Mouse (Mus musculus) limb, embryonic 13.5 days (tissue): ENCODE data around the gene Col4a3. TPM values are rescaled to one million over a fixed set of nuclear protein-coding genes. Genes with fewer than 3 reads are reported as not detected.

ENCODE experiments used
- ATAC-seq: fragments of 200-750 bp; cut with Nextera tagmentation; 2 replicates; pipeline ENCODE4 v1.8.0; 2017; ENCODE audit warnings: low read depth, moderate number of reproducible peaks, moderate TSS enrichment; ENCODE audit not compliant: low FRiP score
- H3K27ac ChIP-seq: fragments of 300-500 bp; sonication (generic); 2 replicates; pipeline ENCODE4 v1.5.1; 2015; ENCODE audit warnings: inconsistent platforms, mild to moderate bottlenecking, moderate library complexity
- H3K27me3 ChIP-seq: fragments of 300-500 bp; sonication (generic); 2 replicates; pipeline ENCODE4 v1.6.1; 2015; ENCODE audit warnings: mild to moderate bottlenecking, inconsistent platforms
- H3K36me3 ChIP-seq: fragments of 300-500 bp; sonication (generic); 2 replicates; pipeline ENCODE4 v1.6.1; 2015; ENCODE audit warnings: inconsistent platforms, mild to moderate bottlenecking, moderate library complexity
- H3K4me1 ChIP-seq: fragments of 300-500 bp; sonication (generic); 2 replicates; pipeline ENCODE4 v1.6.1; 2015; ENCODE audit warnings: inconsistent platforms
- H3K4me2 ChIP-seq: fragments of 300-500 bp; sonication (generic); replicated peaks from 2 replicates; pipeline ENCODE4 v1.6.1; 2015; ENCODE audit warnings: inconsistent platforms, mild to moderate bottlenecking, moderate library complexity
- H3K4me3 ChIP-seq: fragments of 300-500 bp; sonication (generic); 2 replicates; pipeline ENCODE4 v1.5.1; 2015; ENCODE audit warnings: moderate library complexity, mild to moderate bottlenecking, inconsistent platforms
- H3K9ac ChIP-seq: fragments of 300-500 bp; sonication (generic); 2 replicates; pipeline ENCODE4 v1.6.1; 2015; ENCODE audit warnings: mild to moderate bottlenecking, inconsistent platforms
- H3K9me3 ChIP-seq: fragments of 300-500 bp; sonication (generic); 2 replicates; pipeline ENCODE4 v1.6.1; 2016; ENCODE audit warnings: inconsistent platforms
- WGBS: fragments of 180-500 bp; shearing (Covaris S2); methylation state at CpG from one replicate; pipeline ENCODE4 v1.1.7; 2015; 5-methylcytosine and 5-hydroxymethylcytosine counted together
- polyA plus RNA-seq: library from polyadenylated mRNA; unstranded; fragments of >200 nt; fragmentation: Nextera tagmentation; extraction: Ambion mirVana; gene quantifications from 2 replicates; pipeline ENCODE4 v1.2.1, GENCODE M21; 2015

Gene Col4a3
- polyA plus RNA-seq, 1 experiment from 2014 or later, result 0.09 TPM

- H3K36me3 ChIP-seq, result no peaks in the 10 kb centered on the region
- no peaks in the 10 kb centered on the region for H3K9me3 ChIP-seq
- WGBS, result 65% methylated on average over 5 of the region's 5 CpGs
- H3K27ac ChIP-seq, result no peak overlapping the region
- no peaks in the 10 kb centered on the region for H3K27me3 ChIP-seq
- no peak overlapping the region for H3K4me3 ChIP-seq
- no peak overlapping the region for H3K9ac ChIP-seq
- no peak overlapping the region for H3K4me2 ChIP-seq
- ATAC-seq, result no peak
- no peaks in the 10 kb centered on the region for H3K4me1 ChIP-seq
Measured at GRCm38 (mm10) chr1:82618001-82618400, 31.3 kb downstream of the Col4a3 start.

- H3K27me3 ChIP-seq, result no peaks in the 10 kb centered on the region
- no peak overlapping the region for H3K9ac ChIP-seq
- 81% methylated on average over 5 of the region's 5 CpGs for WGBS
- H3K9me3 ChIP-seq, result no peaks in the 10 kb centered on the region
- ATAC-seq, result no peak
- no peaks in the 10 kb centered on the region for H3K4me1 ChIP-seq
- H3K27ac ChIP-seq, result no peak overlapping the region
- no peak overlapping the region for H3K4me3 ChIP-seq
- H3K36me3 ChIP-seq, result no peaks in the 10 kb centered on the region
- H3K4me2 ChIP-seq, result no peak overlapping the region
Measured at GRCm38 (mm10) chr1:82618592-82618991, 31.9 kb downstream of the Col4a3 start.

GRCm38 (mm10) chr1:82619981-82620380, 33.3 kb downstream of the Col4a3 start:
- Histone ChIP-seq H3K27ac (no peak overlapping the region), H3K27me3 (no peaks in the 10 kb centered on the region), H3K36me3 (no peaks in the 10 kb centered on the region), H3K4me3 (no peak overlapping the region), H3K4me2 (no peak overlapping the region), H3K9ac (no peak overlapping the region), H3K9me3 (no peaks in the 10 kb centered on the region), H3K4me1 (no peaks in the 10 kb centered on the region)
- 86% methylated on average over 5 of the region's 5 CpGs for whole genome bisulfite sequencing
- ATAC-seq, result no peak

GRCm38 (mm10) chr1:82624934-82625333, 38.2 kb downstream of the Col4a3 start:
- Histone ChIP-seq H3K9me3 (no peaks in the 10 kb centered on the region), H3K27me3 (no peaks in the 10 kb centered on the region), H3K4me3 (no peak overlapping the region), H3K4me1 (no peaks in the 10 kb centered on the region), H3K27ac (no peak overlapping the region), H3K4me2 (no peak overlapping the region), H3K9ac (no peak overlapping the region), H3K36me3 (no peaks in the 10 kb centered on the region)
- no peak for ATAC-seq
- 74% methylated on average over 6 of the region's 6 CpGs for WGBS

GRCm38 (mm10) chr1:82625474-82625873, 38.8 kb downstream of the Col4a3 start:
- H3K27me3 ChIP-seq, result no peaks in the 10 kb centered on the region
- no peaks in the 10 kb centered on the region for H3K36me3 ChIP-seq
- no peak for ATAC-seq
- 84% methylated on average over 2 of the region's 2 CpGs for WGBS
- H3K27ac ChIP-seq, result no peak overlapping the region
- no peak overlapping the region for H3K4me3 ChIP-seq
- H3K9me3 ChIP-seq, result no peaks in the 10 kb centered on the region
- H3K4me1 ChIP-seq, result no peaks in the 10 kb centered on the region
- no peak overlapping the region for H3K4me2 ChIP-seq
- no peak overlapping the region for H3K9ac ChIP-seq

- 77% methylated on average over 4 of the region's 4 CpGs for WGBS
- Histone ChIP-seq H3K9me3 (no peaks in the 10 kb centered on the region), H3K4me2 (no peak overlapping the region), H3K4me1 (no peaks in the 10 kb centered on the region), H3K27me3 (no peaks in the 10 kb centered on the region), H3K9ac (no peak overlapping the region), H3K36me3 (no peaks in the 10 kb centered on the region), H3K27ac (no peak overlapping the region), H3K4me3 (no peak overlapping the region)
- ATAC-seq, result no peak
Measured at GRCm38 (mm10) chr1:82627652-82628051, 40.9 kb downstream of the Col4a3 start.

- Histone ChIP-seq H3K4me3 (no peak overlapping the region), H3K4me2 (no peak overlapping the region), H3K27ac (no peak overlapping the region), H3K4me1 (no peaks in the 10 kb centered on the region), H3K9me3 (no peaks in the 10 kb centered on the region), H3K36me3 (no peaks in the 10 kb centered on the region), H3K9ac (no peak overlapping the region), H3K27me3 (no peaks in the 10 kb centered on the region)
- 80% methylated on average over 5 of the region's 5 CpGs for WGBS
- ATAC-seq, result no peak
Measured at GRCm38 (mm10) chr1:82629495-82629894, 42.8 kb downstream of the Col4a3 start.

GRCm38 (mm10) chr1:82631169-82631792, 44.6 kb downstream of the Col4a3 start:
- ATAC-seq, result no peak
- WGBS, result 63% methylated on average over 6 of the region's 6 CpGs
- Histone ChIP-seq H3K4me2 (no peak overlapping the region), H3K4me3 (no peak overlapping the region), H3K36me3 (no peaks in the 10 kb centered on the region), H3K27ac (no peak overlapping the region), H3K27me3 (no peaks in the 10 kb centered on the region), H3K9ac (no peak overlapping the region), H3K4me1 (no peaks in the 10 kb centered on the region), H3K9me3 (no peaks in the 10 kb centered on the region)

- Histone ChIP-seq H3K4me2 (no peak overlapping the region), H3K4me3 (no peak overlapping the region), H3K27ac (no peak overlapping the region), H3K4me1 (no peaks in the 10 kb centered on the region), H3K27me3 (no peaks in the 10 kb centered on the region), H3K9ac (no peak overlapping the region), H3K36me3 (no peaks in the 10 kb centered on the region), H3K9me3 (no peaks in the 10 kb centered on the region)
- no peak for ATAC-seq
- 80% methylated on average over 19 of the region's 19 CpGs for WGBS
Measured at GRCm38 (mm10) chr1:82634545-82635253, 48.0 kb downstream of the Col4a3 start.

GRCm38 (mm10) chr1:82635254-82635620, 48.5 kb downstream of the Col4a3 start:
- Histone ChIP-seq H3K4me2 (no peak overlapping the region), H3K4me3 (no peak overlapping the region), H3K27ac (no peak overlapping the region), H3K36me3 (no peaks in the 10 kb centered on the region), H3K9ac (no peak overlapping the region), H3K9me3 (no peaks in the 10 kb centered on the region), H3K4me1 (no peaks in the 10 kb centered on the region), H3K27me3 (no peaks in the 10 kb centered on the region)
- no peak for ATAC-seq
- 91% methylated on average over 8 of the region's 9 CpGs for WGBS

- H3K9me3 ChIP-seq, result no peaks in the 10 kb centered on the region
- no peak for ATAC-seq
- H3K27ac ChIP-seq, result no peak overlapping the region
- H3K4me2 ChIP-seq, result no peak overlapping the region
- no peaks in the 10 kb centered on the region for H3K27me3 ChIP-seq
- H3K4me1 ChIP-seq, result no peaks in the 10 kb centered on the region
- no peak overlapping the region for H3K4me3 ChIP-seq
- 82% methylated on average over 4 of the region's 4 CpGs for WGBS
- H3K9ac ChIP-seq, result no peak overlapping the region
- no peaks in the 10 kb centered on the region for H3K36me3 ChIP-seq
Measured at GRCm38 (mm10) chr1:82636321-82636720, 49.6 kb downstream of the Col4a3 start.

GRCm38 (mm10) chr1:82637414-82637813, 50.7 kb downstream of the Col4a3 start:
- Histone ChIP-seq H3K4me3 (no peak overlapping the region), H3K4me2 (no peak overlapping the region), H3K4me1 (no peaks in the 10 kb centered on the region), H3K36me3 (no peaks in the 10 kb centered on the region), H3K9me3 (no peaks in the 10 kb centered on the region), H3K27ac (no peak overlapping the region), H3K9ac (no peak overlapping the region), H3K27me3 (no peaks in the 10 kb centered on the region)
- 93% methylated on average over 7 of the region's 7 CpGs for WGBS
- no peak for ATAC-seq

- WGBS, result 81% methylated on average over 2 of the region's 2 CpGs
- Histone ChIP-seq H3K27me3 (no peaks in the 10 kb centered on the region), H3K4me3 (no peak overlapping the region), H3K9ac (no peak overlapping the region), H3K36me3 (no peaks in the 10 kb centered on the region), H3K4me2 (no peak overlapping the region), H3K4me1 (no peaks in the 10 kb centered on the region), H3K27ac (no peak overlapping the region), H3K9me3 (no peaks in the 10 kb centered on the region)
- no peak for ATAC-seq
Measured at GRCm38 (mm10) chr1:82638428-82638827, 51.7 kb downstream of the Col4a3 start.
